Mouse (Mus musculus) thymus, adult 18-20 months (tissue): Measurements from ENCODE around the gene Hspa5.
"Not testable (repeated sequence)": the region's sequence is repeated elsewhere in the genome, so short reads cannot be mapped to it uniquely, and the experiment has no call there.

Experiments used
- DNase-seq, 2 experiments: peaks; one replicate each; pipeline ENCODE4 v3.0.0; 2022; ENCODE audit warnings: mixed read lengths in 2 of 2

Hspa5 gene

DNA sequence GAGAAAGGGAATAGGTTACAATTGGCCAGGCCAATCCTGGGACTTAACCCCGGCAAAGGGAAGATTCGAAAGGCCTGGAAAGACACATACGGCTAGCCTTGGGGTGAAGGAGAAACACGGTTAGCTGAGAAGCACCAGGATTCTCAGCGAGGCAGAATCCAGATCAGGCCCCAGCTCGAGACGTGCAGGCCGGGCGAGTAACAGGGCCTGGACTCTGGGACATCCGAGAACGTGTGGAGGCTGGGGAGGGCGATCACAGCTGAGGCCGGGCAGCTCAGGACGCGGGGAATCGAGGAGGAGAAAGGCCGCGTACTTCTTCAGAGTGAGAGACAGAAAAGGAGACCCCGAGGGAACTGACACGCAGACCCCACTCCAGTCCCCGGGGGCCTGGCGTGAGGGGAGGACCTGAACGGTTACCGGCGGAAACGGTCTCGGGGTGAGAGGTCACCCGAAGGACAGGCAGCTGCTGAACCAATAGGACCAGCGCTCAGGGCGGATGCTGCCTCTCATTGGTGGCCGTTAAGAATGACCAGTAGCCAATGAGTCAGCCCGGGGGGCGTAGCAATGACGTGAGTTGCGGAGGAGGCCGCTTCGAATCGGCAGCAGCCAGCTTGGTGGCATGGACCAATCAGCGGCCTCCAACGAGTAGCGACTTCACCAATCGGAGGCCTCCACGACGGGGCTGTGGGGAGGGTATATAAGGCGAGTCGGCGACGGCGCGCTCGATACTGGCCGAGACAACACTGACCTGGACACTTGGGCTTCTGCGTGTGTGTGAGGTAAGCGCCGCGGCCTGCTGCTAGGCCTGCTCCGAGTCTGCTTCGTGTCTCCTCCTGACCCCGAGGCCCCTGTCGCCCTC is at the start of gene Hspa5:
Hspa5 (plus strand) TSS at position 603 of the 859 bp plus-strand sequence.
- peak; percentile 100 for DNase-seq

DNA sequence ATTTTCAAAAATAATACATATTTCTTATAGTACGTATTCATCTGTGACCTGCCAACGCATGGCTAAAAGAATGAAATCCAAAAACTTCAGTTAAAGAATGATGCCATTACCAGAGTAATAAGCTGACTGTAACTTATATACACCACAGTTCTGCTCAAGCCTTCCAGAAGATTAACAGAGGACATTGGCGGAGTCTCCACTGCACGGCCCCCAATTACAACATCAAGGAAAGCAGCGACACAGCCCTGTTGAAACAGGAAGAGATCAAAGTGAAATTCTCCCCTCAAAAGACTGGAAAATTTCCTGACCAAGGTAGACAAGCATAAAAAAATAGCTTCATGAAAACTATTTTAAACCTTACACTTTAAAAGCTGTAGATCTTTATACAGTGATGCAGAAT is 46.5 kb upstream of the Hspa5 start:
- DNase-seq: no peak

DNA sequence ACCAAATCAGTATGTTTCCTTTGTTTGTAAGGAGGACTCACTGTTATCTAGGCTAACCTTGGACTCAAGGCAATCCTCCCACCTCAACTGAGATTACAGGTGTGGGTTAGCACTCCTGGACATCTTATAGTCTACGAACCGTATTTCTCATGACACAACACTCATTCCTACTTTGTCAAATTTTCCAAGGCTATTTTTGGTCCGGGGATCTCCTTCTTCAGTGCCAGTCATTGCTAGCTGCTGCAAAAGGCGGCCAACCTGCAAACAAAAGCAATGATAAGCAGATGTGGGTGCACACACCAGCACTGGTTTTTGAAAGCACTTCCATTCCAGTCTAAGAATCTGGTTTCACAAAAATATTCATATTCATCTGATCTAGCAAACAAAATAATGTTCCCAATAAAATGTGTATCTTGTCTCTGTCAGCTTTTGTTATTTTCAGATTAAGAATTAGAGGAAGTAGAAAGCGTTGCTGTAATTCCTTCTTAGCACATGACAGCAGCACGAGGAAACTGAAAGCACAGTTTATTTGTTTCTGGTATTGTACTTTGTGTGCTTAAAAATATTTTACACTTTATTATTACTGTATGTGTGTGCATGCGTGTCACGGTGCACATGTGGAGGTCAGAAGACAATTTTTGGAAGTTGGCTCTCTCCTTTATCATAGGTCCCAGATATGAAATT is 44.6 kb upstream of the Hspa5 start:
- DNase-seq: no peak

DNA sequence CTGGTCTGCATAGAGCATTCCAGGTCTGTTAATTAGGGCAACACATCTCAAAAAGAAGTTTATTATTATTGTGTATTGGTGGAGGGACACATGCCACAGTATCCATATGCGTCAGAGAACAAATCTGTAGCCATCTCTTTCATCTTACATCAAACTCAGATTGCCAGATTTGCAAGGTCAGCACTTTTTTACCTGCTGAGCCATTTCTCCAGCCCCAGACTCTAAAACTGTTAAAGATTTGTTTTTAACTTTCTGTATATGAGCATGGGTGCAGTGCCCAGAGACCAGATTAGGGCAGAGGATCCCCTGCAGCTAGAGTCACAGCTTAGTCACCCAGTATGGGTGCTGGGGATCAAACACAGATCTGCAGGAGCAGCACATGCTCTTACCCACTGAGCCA is 35.1 kb upstream of the Hspa5 start:
- no peak for DNase-seq

DNA sequence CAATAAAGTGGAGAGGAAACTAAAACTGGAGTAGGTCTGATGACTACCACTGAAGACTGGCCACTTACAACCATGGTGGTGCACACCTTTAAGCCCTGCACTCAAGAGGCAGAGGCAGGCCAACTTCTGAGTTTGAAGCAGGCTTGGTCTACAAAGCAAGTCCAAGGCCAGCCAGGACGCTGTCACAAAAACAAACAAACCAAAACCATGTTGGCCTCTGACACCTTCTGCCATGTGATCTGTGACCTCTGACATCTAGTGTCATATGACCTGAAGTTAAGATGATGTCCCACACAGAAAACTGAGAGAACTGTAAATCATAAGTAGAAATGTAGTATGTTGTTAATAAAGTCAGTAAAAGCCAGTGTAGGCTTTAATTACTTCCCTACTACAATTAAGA is 33.9 kb upstream of the Hspa5 start:
- no peak for DNase-seq

DNA sequence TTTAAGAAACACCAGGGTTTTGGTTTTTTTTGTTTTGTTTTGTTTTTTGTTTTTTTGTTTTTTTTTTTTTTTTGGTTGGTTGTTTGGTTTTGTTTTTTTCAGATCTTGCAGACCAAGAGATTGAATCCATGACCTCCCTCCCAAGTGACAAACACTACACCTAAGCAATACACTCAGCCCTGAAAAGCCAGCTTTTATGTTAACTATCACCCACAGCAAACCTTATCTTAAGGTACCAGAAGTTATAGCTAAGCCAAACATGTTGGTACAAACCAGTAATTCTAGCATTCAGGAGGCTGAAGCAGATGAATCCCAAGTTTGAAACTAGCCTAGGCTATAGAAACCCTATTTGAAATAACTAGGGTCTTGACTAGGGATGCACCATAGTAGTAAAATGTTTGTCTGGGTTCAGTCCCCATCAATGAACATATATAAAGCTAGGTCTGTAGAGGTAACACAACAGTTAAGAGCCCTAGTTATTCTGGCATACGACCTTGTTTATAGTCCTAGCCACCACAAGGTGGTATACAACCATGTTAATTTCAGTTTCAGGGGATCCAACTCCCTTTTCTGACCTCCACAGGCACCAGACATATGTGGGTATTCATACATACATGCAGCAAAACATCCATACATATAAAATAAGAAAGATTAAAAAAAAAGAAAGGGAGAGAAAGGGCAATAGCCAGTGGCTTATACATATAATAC is 31.9 kb upstream of the Hspa5 start:
- no peak for DNase-seq

DNA sequence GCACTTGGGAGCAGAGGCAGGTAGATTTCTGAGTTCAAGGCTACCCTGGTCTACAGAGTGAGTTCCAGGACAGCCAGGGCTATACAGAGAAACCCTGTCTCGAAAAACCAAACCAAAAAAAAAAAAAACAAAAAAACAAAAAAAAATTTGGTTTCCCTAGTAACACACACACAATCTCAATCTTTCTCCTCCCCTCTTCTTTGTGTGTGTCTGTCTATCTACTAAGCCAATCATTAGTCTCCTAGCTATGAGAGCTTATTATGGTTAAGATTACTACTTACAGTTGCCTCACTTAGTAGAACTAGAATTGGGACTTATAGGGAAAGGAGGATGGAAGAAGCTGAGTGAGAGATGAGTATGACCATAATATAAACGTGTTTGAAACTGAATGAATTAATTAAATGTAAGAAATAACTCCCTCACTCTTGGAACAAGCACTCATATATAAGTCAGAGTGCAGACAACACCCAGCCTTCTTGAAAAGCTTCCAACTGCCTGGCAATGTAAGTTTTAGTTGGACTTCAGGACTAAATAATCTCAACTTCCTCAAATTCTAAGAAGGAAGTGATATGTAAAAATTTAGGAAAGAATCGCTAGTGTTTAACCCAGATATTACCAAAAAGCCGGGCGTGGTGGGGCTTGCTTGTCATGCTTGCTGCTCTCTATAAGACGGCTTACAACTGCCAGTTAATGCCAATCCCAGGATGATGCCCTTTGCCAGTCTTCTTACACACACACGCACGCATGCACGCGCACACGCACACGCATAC is 30.2 kb upstream of the Hspa5 start:
- DNase-seq: no peak

DNA sequence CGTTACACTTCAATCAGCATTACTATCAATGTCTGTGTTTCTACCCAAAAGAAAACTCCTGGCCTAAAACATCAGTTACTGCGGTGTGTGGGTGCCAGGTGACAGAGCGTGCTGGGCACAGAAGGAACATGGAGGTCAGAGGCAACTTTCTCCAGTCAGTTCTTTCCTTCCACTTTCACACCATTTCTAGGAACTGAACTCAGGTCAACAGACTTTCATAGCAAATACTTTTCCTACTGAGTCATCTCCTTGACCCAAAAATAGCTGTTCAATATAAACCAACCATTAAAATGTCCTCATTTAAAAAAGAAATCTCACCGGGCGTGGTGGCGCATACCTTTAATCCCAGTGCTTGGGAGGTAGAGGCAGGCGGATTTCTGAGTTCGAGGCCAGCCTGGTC is 29.1 kb upstream of the Hspa5 start:
- no peak for DNase-seq

DNA sequence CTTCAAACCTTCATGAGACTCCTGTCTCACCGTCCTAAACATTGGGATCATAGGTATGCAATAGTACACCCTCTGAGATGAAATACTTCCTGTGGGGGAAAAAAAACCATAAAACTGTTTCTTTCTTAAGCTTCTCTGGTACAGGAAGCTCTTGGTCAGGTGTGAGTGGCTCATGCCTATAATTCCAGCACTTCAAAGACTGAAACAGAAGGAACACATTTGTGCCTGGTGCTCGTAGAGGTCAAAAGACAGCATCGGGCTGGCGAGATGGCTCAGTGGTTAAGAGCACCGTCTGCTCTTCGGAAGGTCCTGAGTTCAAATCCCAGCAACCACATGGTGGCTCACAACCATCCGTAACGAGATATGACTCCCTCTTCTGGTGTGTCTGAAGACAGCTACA is 27.3 kb upstream of the Hspa5 start:
- DNase-seq: peak in 1 of 2 experiments; percentile 20

DNA sequence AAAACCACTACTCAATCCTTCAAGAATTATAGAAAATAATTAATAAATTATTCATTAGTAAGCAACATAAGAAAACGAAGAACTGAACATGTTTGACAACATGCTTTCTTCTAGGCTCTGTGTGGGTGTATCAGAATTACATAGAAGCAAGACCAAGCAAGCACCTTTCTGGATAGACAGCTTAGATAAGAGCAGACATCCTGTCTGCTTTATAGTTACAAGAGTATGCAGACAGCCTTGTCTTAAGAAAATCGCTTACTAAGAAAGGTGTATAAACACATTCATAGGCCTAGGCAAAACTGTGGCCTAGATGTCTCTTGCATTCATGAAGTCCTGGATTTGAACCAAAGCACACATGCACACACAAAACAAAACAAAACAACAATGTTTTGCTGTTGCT is 26.1 kb upstream of the Hspa5 start:
- DNase-seq: no peak

DNA sequence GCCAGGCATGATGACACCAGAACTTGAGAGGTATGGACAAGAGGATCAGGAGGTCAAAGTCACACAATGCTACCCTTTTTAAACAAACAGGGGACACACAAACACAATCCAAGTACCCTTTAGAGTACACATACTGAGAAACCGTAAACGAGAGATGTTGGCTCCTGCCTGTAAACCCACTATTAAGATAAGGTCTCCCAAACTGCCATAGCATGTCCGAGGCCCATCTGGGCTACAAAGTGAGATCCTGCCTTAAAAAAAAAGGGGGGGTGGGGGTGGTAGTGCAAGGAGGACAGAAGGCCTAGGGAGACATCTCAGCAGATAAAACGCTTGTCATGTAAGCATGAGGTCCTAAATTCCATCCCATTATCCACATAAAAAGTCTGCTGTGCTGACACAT is 23.3 kb upstream of the Hspa5 start:
- DNase-seq: no peak

DNA sequence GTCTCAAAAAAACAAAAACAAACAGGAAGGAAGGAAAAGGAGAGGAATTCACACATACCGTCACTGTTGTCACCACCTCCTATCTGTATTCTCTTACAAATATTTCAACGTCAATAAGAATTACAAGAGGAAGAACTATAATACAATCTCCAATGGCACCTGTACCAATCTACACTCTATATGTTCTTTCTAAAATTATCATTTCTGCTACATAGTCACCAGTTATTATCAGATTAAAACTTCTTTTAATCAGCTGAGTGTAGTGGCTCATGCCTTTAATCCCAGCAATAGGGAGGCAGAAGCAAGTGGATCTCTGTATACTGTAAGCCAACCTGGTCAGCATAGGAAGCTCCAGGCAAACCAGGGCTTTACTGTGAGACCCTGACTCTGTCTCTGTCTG is 21.5 kb upstream of the Hspa5 start:
- DNase-seq: no peak

DNA sequence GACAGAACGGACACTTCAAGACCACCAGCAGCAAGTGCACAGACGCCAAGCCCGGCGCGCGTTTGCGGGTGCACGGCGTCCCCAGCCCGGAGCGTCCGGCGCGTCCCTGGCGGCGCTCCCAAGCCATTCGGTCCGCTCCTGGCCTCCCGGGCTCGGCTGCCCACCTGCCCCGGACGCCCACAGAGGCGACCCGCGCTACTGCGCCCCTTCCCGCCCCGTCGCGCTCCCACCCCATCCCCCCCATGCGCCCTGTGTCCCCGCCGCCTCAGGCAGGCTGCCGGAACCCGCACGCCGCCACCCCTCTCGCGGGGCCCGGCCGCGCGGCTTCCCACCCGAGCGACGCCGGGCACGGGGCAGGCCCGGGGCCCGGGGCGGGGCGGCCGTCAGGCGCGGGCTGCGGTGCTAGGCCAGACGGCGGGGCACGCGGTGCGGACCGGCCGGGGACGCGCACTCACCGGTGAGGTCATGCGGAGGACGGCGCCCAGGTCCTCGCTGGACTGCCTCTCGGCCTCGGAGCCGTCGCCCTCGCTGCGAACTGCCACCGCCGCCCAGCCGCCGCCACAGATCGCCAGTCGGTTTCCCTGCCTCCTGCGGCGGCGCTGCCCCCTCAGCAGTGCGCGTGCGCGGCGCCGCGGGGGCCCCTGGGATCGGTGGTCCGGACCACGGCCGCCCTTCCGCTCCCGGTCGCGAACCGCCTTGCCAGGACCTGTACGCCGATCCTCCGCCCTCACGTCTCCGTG is 17.8 kb upstream of the Hspa5 start:
- peak; percentile 79 for DNase-seq

DNA sequence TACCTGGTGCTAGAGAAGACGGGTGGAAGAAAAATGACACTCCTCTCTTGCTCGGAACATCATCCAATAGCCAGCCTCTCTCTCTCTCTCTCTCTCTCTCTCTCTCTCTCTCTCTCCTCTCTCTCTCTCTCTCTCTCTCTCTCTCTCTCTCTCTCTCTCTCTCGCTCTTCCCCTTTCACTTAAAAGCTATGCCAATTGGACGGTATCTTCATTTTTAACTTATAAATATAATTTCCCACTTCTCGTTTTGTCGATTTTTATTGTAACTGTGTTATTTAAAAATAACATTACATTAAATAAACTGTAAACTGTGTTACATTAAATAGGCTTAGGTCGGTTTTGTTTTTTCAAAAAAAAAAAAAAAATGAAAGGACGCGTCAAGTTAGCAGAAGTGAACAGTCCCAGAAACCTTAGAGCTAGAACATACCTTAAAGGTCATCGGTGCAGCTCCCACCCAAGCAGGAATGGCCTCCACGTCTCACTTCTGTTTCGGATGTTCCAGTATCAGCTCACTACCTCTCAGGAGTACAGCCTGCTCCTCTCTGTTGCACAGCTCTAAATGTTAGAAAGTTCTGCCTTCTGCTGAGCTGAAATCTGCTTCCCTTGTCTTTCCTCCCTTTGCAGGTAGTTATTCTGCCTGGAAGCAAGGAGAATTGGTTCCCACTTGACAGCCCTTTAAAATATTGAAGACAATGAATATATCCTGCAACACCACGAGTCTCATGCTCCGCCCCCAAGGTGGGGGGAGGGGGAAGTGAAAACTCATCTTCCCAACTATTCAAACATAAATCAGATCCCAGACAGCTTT is 17.0 kb upstream of the Hspa5 start, which contains the start of gene Gapvd1:
Gapvd1 (minus strand) TSS at position 682 of the 808 bp plus-strand sequence.
- DNase-seq: peak in 1 of 2 experiments; percentile 24

DNA sequence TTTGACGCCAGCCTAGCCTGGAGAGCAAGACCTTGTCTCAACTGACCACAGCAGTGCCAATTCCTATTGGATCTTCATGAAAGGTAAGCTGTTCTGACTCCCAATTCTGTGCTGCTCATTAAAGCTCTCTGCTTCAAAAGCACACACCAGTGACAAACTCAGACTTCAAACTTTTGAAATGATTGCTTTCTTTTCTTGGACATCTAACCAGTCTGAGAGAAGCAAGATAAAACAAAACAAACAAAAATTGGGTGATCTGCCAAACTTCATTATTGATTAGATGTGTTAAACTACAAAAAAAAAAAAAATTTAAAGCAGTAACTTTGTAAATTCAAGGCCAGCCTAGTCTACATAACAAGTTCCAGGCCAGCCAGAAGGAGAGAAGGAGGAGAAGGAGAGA is 14.4 kb upstream of the Hspa5 start:
- DNase-seq: no peak

DNA sequence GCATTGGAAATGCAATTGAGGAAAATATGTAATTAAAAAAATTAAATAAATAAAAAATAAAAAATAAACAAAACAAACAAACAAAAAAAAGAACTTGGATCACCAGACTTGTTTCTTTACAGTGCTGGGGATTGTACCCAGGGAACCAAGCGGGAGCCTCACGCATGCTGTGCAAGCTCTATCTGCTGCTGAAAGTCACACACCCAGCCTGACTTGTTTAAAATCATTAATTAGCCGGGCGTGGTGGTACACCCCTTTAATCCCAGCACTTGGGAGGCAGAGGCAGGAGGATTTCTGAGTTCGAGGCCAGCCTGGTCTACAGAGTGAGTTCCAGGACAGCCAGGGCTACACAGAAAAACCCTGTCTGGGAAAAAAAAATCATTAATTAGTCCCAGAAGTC is 10.5 kb upstream of the Hspa5 start:
- not testable (repeated sequence) for DNase-seq

DNA sequence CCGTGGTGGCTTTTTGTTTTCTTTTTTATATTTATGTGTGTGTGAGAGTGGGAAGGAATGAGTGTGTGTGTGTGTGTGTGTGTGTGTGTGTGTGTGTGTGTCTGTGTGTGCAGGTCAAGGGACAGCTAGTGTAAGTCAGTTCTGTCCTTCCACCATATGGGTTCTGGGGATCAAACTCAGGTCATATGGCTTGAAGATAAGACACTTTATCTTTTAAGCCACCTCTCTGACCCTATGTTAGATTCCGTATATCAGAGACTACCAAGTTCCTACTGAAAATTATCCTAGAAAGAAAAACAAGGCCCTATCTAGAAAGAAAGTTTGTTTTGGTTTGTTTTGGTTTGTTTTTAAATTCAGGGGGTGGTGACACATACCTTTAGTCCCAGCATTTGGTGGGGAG is 9.6 kb upstream of the Hspa5 start:
- DNase-seq: no peak

DNA sequence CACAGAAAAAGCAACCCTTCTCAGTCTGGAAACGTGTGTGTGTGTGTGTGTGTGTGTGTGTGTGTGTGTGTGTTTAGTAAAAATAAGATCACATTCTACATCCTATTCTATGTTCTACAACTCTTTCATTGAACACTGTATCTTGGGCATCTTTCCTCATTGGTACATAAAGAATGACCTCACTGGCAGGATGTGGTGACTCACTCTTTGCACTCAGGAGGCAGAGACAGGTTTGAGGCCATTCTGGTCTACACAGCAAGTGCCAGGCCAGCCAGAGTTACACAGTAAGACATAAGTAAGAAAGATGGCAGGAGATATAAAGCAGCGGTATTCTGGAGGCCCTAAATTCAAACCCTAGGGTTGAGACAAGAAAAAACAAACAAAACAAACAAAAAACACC is 8.9 kb upstream of the Hspa5 start:
- no peak for DNase-seq

DNA sequence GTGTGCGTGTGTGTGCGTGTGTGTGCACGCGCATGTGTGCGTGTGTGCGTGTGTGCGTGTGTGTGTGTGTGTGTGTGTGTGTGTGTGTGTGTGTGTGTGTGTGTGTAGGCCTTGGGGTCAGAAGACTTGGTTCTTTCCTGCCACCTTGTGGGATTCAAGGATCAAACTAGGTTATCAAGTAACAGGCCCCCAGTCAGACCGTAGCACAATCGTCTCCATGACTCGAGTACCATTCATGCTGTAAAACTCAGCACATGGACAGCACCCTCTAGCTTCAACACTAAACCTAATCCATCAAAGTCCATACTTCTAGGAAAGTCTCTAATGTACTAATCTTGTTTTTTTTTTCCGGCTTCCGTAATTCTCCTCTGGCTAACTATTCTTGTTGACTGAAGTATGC is 7.0 kb upstream of the Hspa5 start:
- no peak for DNase-seq

DNA sequence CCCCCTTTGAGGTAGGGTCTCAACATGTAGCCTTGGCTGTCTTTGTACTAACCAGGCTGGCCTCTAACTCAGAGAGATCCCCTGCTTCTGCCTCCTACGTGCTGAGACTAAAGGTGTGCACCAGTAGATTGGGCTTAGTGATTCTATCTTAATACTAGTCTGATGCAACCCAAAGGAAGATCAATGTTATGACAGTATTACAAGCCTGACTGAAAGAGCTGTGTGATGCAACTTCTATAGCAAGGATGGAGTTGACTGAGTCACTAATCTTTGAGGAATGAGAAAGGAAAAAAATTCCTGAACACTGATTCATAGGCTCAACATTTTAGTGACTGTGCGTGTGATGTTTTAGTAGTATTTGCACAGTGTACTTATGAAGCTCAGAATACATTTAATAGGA is 1.7 kb upstream of the Hspa5 start:
- no peak for DNase-seq

DNA sequence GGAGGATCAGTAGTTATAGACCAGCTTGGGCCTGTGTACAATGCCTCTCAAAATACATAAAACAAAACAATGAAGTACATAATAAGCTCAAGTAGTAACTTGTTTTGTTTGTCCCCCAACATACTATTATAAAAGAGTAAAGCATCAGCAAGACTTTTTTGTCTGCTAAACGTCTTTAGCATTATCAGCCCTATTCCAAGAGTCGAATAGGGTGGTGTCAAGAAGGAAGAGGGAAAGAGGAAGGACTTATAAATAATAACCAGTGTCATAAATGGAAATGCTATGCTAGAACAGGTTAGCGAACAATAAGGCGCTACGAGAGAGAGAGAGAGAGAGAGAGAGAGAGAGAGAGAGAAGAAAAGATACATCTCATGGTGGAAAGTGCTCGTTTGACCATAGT is 819 bp upstream of the Hspa5 start:
- DNase-seq: no peak
